Mouse (Mus musculus) spleen, adult 2 months (tissue): ENCODE results near the gene Tspo2. TPM values are rescaled to one million over a fixed set of nuclear protein-coding genes. Genes with fewer than 3 reads are reported as not detected.
A peak's percentile ranks its signal among the peaks of the same experiment; 100 is the strongest.

Source experiments
- DNase-seq, 2 experiments: peaks; one replicate each; pipeline versions ENCODE4 v3.0.0 to v3.0.0-alpha.2; 2012 to 2021; ENCODE audit warnings: low spot score in 2 of 2, low read depth in 1 of 2
- H3K27ac ChIP-seq: fragments of 200-500 bp; 2 replicates; pipeline ENCODE4 v1.5.1; 2012; ENCODE audit warnings: low read length, inconsistent platforms; ENCODE audit not compliant: insufficient read depth
- H3K27me3 ChIP-seq: fragments of 200-500 bp; 2 replicates; pipeline ENCODE4 v1.6.1; 2012; ENCODE audit warnings: mild to moderate bottlenecking, moderate library complexity, low read length, inconsistent platforms; ENCODE audit not compliant: control insufficient read depth, insufficient read depth
- H3K36me3 ChIP-seq: fragments of 200-500 bp; 2 replicates; pipeline ENCODE4 v1.6.1; 2012; ENCODE audit warnings: mild to moderate bottlenecking, low read length, inconsistent platforms; ENCODE audit not compliant: control insufficient read depth, insufficient read depth
- H3K4me1 ChIP-seq: fragments of 200-500 bp; 2 replicates; pipeline ENCODE4 v1.6.1; 2011; ENCODE audit warnings: inconsistent platforms; ENCODE audit not compliant: control insufficient read depth, insufficient read depth, insufficient read length
- H3K4me3 ChIP-seq: fragments of 200-500 bp; 2 replicates; pipeline ENCODE4 v1.5.1; 2011; ENCODE audit warnings: mild to moderate bottlenecking, inconsistent platforms; ENCODE audit not compliant: insufficient read depth, insufficient read length; ENCODE audit errors: extremely low read depth
- CTCF ChIP-seq: fragments of 200-500 bp; IDR thresholded peaks from 2 replicates; pipeline ENCODE4 v1.5.1; 2011; ENCODE audit warnings: mild to moderate bottlenecking, inconsistent platforms; ENCODE audit not compliant: insufficient read depth, insufficient read length, insufficient replicate concordance; ENCODE audit errors: extremely low read depth
- POLR2A ChIP-seq: fragments of 200-500 bp; IDR thresholded peaks from 2 replicates; pipeline ENCODE4 v1.6.1; 2011; ENCODE audit warnings: low read depth, low read length, inconsistent platforms
- WGBS: fragments of 180-500 bp; shearing (Covaris S2); methylation state at CpG from one replicate; pipeline ENCODE4 v1.1.7; 2018; 5-methylcytosine and 5-hydroxymethylcytosine counted together
- polyA plus RNA-seq: library from polyadenylated mRNA; depleted of rRNA; stranded (reverse); fragments of >200 nt; gene quantifications from 2 replicates; pipeline ENCODE4 v1.2.3, GENCODE M21; 2012; rRNA removed

Tspo2 gene
- polyA plus RNA-seq = 107 and 121 TPM in 2 replicates

GRCm38 (mm10) chr17:48451353-48451675 is at the start of gene Tspo2:
Tspo2 (minus strand) TSS chr17:48451522.
- Histone ChIP-seq H3K4me1 (no peaks in the 10 kb centered on the region), H3K36me3 (no peaks in the 10 kb centered on the region), H3K27me3 (no peaks in the 10 kb centered on the region), H3K27ac (peak within 1 kb of the TSS; percentile 37), H3K4me3 (peak within 1 kb of the TSS; percentile 20; the same call in 1 of the 2 replicates)
- 68% methylated on average over 7 of the region's 7 CpGs for WGBS
- DNase-seq = no peak
- TF ChIP-seq POLR2A (no peak), CTCF (no peak)

DNA sequence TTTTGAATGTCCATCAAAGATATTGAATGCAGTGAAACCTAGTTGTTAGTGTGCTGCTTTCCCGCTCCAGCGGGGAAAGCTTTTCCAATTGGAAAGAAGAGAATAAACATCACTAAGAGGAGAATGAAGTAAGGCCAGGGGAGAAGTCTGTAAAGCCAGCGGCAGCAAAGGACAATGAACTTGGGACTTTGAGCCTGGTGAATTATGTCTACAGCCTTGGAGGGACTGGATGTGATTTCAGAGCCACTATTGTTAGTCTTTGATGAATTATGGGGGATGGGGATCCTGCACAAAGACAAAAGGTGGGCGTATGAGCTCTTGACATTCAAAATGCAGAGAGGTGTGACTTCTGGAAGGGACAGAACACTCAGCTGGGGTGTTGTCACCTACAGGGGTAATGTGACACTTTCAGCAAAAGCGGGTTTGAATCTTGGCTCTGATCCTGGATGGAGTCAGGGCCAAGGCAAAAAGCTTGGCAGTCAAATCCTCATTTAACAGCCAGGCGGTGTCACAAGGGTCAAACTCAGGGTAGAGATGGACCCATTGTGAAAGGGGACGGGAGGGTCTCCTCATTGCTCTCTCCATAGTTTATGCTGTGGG is 49.6 kb upstream of the Tspo2 start:
- no peak overlapping the region for H3K27ac ChIP-seq
- H3K4me1 ChIP-seq = no peaks in the 10 kb centered on the region
- 87% methylated on average over 7 of the region's 7 CpGs for WGBS
- no peak overlapping the region for H3K4me3 ChIP-seq
- no peaks in the 10 kb centered on the region for H3K27me3 ChIP-seq
- TF ChIP-seq CTCF = no peak
- no peak for TF ChIP-seq POLR2A
- no peaks in the 10 kb centered on the region for H3K36me3 ChIP-seq
- no peak for DNase-seq

DNA sequence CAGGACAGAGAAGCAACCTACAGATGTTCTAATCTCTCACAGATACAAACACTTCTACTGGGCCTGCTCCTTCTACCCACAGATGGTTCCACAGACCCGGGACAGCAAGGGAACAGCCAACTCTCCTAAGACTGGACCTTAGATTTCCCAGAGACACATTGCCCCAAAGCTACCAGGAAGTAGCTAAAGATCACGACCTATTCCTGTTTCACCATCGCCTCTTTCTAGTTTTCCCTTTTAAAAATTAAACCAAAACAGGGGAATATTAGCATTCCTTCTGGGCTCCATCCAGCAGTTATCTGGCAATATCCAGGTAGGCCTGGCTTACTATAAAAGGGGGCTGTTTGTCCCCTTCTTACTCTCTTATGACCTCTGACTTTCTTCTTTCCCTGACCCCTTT is 46.7 kb upstream of the Tspo2 start:
- no peaks in the 10 kb centered on the region for H3K4me1 ChIP-seq
- H3K27me3 ChIP-seq = no peaks in the 10 kb centered on the region
- no peak for TF ChIP-seq CTCF
- TF ChIP-seq POLR2A = no peak
- DNase-seq = no peak
- 80% methylated on average over 3 of the region's 3 CpGs for WGBS
- no peak overlapping the region for H3K27ac ChIP-seq
- no peaks in the 10 kb centered on the region for H3K36me3 ChIP-seq
- no peak overlapping the region for H3K4me3 ChIP-seq

- no peak for DNase-seq
- WGBS = 88% methylated on average over 8 of the region's 8 CpGs
- H3K27ac ChIP-seq = no peak overlapping the region
- H3K4me3 ChIP-seq = no peak overlapping the region
- no peaks in the 10 kb centered on the region for H3K36me3 ChIP-seq
- H3K27me3 ChIP-seq = no peaks in the 10 kb centered on the region
- no peaks in the 10 kb centered on the region for H3K4me1 ChIP-seq
- TF ChIP-seq POLR2A = no peak
- no peak for TF ChIP-seq CTCF
Observed at GRCm38 (mm10) chr17:48493986-48494385, 42.7 kb upstream of the Tspo2 start.

DNA sequence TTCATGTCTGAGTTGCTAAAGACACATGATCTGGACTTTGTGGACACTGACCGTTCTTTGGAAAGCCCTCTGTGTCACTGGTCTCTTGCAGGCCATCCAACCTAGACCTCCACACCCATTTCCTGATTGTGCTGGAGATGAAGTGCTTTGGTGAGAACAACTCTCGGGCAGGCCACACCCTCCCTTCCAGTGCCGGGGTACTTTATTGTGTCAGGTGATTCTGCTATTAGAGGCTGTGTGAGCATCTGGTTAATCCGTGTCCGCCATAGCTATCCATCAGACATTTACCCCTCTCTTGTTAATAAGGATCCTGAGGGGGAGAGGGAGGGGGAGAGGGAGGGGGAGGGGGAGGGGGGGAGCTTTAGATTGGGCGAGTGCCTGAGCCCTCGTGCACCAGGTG is 42.3 kb upstream of the Tspo2 start:
- no peak for DNase-seq
- no peaks in the 10 kb centered on the region for H3K4me1 ChIP-seq
- H3K4me3 ChIP-seq = no peak overlapping the region
- no peak overlapping the region for H3K27ac ChIP-seq
- WGBS = 67% methylated on average over 7 of the region's 7 CpGs
- TF ChIP-seq CTCF = no peak
- no peak for TF ChIP-seq POLR2A
- no peaks in the 10 kb centered on the region for H3K36me3 ChIP-seq
- H3K27me3 ChIP-seq = no peaks in the 10 kb centered on the region

- 93% methylated on average over 8 of the region's 8 CpGs for WGBS
Observed at GRCm38 (mm10) chr17:48492621-48493020, 41.3 kb upstream of the Tspo2 start.

GRCm38 (mm10) chr17:48489466-48489865 is 38.1 kb upstream of the Tspo2 start:
- no peaks in the 10 kb centered on the region for H3K36me3 ChIP-seq
- H3K4me1 ChIP-seq = no peaks in the 10 kb centered on the region
- no peaks in the 10 kb centered on the region for H3K27me3 ChIP-seq
- 89% methylated on average over 3 of the region's 3 CpGs for WGBS
- no peak for DNase-seq
- H3K27ac ChIP-seq = no peak overlapping the region
- TF ChIP-seq POLR2A = no peak
- no peak overlapping the region for H3K4me3 ChIP-seq

More at GRCm38 (mm10) chr17:48492621-48493020, 41.3 kb upstream of the Tspo2 start:
- Histone ChIP-seq H3K4me1 (no peaks in the 10 kb centered on the region), H3K36me3 (no peaks in the 10 kb centered on the region), H3K27me3 (no peaks in the 10 kb centered on the region), H3K4me3 (no peak overlapping the region), H3K27ac (no peak overlapping the region)
- no peak for TF ChIP-seq CTCF
- no peak for TF ChIP-seq POLR2A
- no peak for DNase-seq

- no peak overlapping the region for H3K4me3 ChIP-seq
- TF ChIP-seq POLR2A = no peak
- TF ChIP-seq CTCF = no peak
- H3K4me1 ChIP-seq = no peaks in the 10 kb centered on the region
- H3K36me3 ChIP-seq = no peaks in the 10 kb centered on the region
- H3K27ac ChIP-seq = no peak overlapping the region
- DNase-seq = no peak
- WGBS = 91% methylated on average over 5 of the region's 5 CpGs
- H3K27me3 ChIP-seq = no peaks in the 10 kb centered on the region
Observed at GRCm38 (mm10) chr17:48484191-48484590, 32.9 kb upstream of the Tspo2 start.
